Mouse (Mus musculus): Measurements from ENCODE around the gene Syngr4.
A peak's percentile ranks its signal among the peaks of the same experiment; 100 is the strongest.

The Syngr4 gene

GRCm38 (mm10) chr7:45865925-45866910 is 30.3 kb downstream of the Syngr4 start:
- Histone ChIP-seq H3K27me3 (ENCODE audit: control insufficient read depth, insufficient read depth, low read length, poor library complexity, severe bottlenecking) (no peaks in the 10 kb centered on the region), H3K36me3 (ENCODE audit: control insufficient read depth, insufficient read depth, low read length, poor library complexity, severe bottlenecking) (no peaks in the 10 kb centered on the region)
- peak; percentile 93 for DNase-seq (ENCODE audit: low read depth, low spot score)

- H3K27me3 ChIP-seq (ENCODE audit: control insufficient read depth, insufficient read depth, low read length, poor library complexity, severe bottlenecking): no peaks in the 10 kb centered on the region
Measured at GRCm38 (mm10) chr7:45864435-45864834, 32.1 kb downstream of the Syngr4 start.

DNA sequence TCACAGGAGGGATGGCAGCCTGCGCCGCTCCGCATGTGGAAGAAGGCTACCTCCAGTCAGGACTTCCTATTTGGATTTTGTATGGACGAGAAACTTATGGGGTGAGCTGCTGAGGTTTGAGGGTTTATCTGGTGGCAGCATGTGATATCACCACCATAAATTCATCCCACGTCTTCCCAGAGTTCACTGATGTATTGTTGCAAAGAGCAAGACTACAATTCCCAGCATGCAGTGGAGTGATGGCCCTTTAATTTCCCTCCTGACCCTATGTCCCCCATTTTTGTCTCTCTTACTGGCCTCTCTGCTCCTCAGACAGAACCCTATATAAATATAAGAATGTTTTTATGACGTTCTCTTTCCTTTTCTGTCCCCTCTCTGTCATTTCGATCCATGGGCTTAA is 33.7 kb downstream of the Syngr4 start:
- no peak for DNase-seq (ENCODE audit: low read depth, low spot score)
- Histone ChIP-seq H3K27me3 (ENCODE audit: control insufficient read depth, insufficient read depth, low read length, poor library complexity, severe bottlenecking) (no peaks in the 10 kb centered on the region), H3K36me3 (ENCODE audit: control insufficient read depth, insufficient read depth, low read length, poor library complexity, severe bottlenecking) (no peaks in the 10 kb centered on the region)

More at GRCm38 (mm10) chr7:45864435-45864834, 32.1 kb downstream of the Syngr4 start:
- H3K36me3 ChIP-seq (ENCODE audit: control insufficient read depth, insufficient read depth, low read length, poor library complexity, severe bottlenecking): no peaks in the 10 kb centered on the region
- DNase-seq (ENCODE audit: low read depth, low spot score): no peak

DNA sequence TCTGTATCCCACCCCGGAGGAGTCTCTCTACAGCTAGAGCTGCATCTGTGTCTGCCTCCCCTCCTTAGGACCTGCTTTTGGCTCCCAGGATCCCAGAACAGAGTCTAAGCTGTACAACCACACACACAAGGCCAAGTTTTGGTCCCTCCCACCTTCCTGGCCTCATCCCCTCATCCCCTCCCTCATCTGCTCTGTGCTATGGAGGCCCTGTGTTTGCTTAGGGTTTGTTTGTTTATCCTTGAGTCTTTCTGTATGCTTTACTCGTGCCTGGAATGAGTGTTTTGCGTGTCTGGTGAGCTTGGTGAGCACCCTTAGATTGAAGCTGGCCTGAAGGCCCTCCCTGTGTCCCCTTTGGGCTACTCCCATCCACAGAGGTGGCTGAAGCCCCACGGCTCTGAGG is 37.5 kb downstream of the Syngr4 start:
- DNase-seq (ENCODE audit: low read depth, low spot score): no peak

DNA sequence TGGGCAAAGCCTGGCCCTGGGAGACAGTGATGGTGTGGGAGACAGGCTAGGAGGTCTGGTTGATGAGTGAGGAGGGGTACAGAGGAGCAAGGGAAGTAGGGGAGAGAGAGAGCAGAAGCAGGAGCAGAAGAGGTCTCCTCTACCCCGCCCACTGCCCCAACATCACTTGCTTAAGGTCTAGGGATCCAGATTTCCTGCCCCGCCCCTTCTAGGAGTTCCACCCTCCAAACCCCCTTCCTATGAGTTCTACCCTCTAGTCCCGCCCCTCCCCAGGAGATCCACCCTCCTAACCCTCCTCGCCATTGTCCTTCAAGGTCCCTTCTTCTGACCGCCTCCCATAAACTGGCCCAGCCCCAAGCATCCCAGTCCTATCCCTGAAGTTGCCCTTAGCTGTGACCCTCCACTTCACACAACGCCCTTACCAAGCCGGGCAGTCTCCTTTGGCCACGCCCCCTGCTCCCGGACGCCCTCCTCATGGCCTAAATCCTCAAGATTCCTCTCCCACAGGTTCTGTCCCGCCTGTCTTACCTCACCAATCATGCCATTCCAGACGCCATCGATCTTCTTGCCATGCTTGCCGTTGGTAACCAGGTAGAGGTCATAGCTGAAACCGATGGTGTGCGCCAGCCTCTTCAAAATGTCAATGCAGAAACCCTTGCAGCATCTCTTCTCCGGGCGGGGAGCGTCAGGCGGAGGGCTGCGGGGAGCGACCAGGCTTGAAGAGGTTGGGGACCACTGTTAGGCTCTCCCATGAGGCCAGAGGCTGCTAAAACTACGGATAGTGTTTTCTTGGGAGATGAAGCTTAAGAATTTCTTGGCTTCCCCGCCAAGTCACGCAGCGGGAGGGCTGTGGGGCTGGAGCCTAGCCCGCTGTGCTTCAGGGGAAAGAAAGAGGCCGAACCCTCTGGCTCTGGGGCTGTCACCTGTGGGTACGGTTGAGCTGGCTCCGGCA is 39.3 kb downstream of the Syngr4 start:
- DNase-seq (ENCODE audit: low read depth, low spot score): no peak
- H3K27me3 ChIP-seq (ENCODE audit: control insufficient read depth, insufficient read depth, low read length, poor library complexity, severe bottlenecking): no peaks in the 10 kb centered on the region
- H3K36me3 ChIP-seq (ENCODE audit: control insufficient read depth, insufficient read depth, low read length, poor library complexity, severe bottlenecking): no peaks in the 10 kb centered on the region

More for the DNA sequence above, 37.5 kb downstream of the Syngr4 start:
- Histone ChIP-seq H3K36me3 (ENCODE audit: control insufficient read depth, insufficient read depth, low read length, poor library complexity, severe bottlenecking) (no peaks in the 10 kb centered on the region), H3K27me3 (ENCODE audit: control insufficient read depth, insufficient read depth, low read length, poor library complexity, severe bottlenecking) (no peaks in the 10 kb centered on the region)

GRCm38 (mm10) chr7:45853089-45853488 is 43.4 kb downstream of the Syngr4 start:
- Histone ChIP-seq H3K36me3 (ENCODE audit: control insufficient read depth, insufficient read depth, low read length, poor library complexity, severe bottlenecking) (no peaks in the 10 kb centered on the region), H3K27me3 (ENCODE audit: control insufficient read depth, insufficient read depth, low read length, poor library complexity, severe bottlenecking) (no peaks in the 10 kb centered on the region)
- no peak for DNase-seq (ENCODE audit: low read depth, low spot score)

DNA sequence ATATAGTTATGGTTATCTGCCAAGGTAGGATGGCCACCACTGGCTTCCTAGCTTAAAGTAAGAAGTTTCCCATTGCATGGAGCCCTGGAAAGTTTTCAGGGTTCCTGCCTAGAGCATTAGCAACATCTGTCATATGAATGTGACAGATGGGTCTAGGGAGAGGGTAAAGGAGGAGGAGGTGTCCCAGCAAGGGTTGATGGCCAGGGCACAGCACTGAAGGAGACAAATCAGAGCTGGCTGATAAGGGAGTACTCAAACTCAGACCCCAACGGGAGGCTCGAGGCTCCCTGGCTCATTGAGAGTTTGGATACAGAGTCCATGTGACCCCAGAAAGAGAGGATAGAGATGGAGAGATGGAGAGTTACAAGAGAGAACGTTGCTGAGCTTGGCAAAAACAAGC is 45.9 kb downstream of the Syngr4 start:
- no peaks in the 10 kb centered on the region for H3K27me3 ChIP-seq (ENCODE audit: control insufficient read depth, insufficient read depth, low read length, poor library complexity, severe bottlenecking)
- DNase-seq (ENCODE audit: low read depth, low spot score): no peak
- H3K36me3 ChIP-seq (ENCODE audit: control insufficient read depth, insufficient read depth, low read length, poor library complexity, severe bottlenecking): no peaks in the 10 kb centered on the region

DNA sequence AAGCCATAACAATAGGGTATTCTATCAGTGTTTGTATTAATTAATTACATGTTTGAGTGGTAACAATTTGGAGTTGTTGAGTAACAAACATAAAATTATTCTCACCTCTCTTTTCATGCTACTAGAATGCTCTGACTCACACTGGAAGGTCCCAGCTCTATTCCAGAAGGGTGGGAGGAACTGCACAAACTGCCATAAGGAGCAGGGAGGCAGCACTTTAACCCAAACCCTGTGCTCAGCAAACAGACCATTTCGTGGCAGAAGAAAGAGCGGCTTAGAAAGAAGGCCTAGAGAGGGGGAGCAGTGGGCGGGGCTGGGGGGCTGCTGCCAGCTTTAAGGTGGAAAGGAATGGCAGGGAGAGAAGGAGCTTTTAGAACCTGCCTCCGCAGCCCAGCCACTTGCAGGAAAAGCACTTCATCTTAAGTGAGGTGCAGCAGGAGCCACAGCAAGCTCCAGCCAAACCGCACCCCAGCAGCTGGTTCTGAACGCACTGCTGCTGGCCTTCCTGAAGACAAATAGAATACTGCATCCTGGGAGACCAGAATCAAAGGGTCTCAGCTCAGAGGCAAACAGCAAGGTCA is 48.0 kb downstream of the Syngr4 start:
- no peaks in the 10 kb centered on the region for H3K36me3 ChIP-seq (ENCODE audit: control insufficient read depth, insufficient read depth, low read length, poor library complexity, severe bottlenecking)
- no peak for DNase-seq (ENCODE audit: low read depth, low spot score)
- no peaks in the 10 kb centered on the region for H3K27me3 ChIP-seq (ENCODE audit: control insufficient read depth, insufficient read depth, low read length, poor library complexity, severe bottlenecking)

GRCm38 (mm10) chr7:45842950-45843744 is 53.4 kb downstream of the Syngr4 start:
- Histone ChIP-seq H3K36me3 (ENCODE audit: control insufficient read depth, insufficient read depth, low read length, poor library complexity, severe bottlenecking) (no peaks in the 10 kb centered on the region), H3K27me3 (ENCODE audit: control insufficient read depth, insufficient read depth, low read length, poor library complexity, severe bottlenecking) (no peaks in the 10 kb centered on the region)
- no peak for DNase-seq (ENCODE audit: low read depth, low spot score)
